Mouse (Mus musculus): Measurements from ENCODE around the gene Ppm1d. TPM values are rescaled to one million over a fixed set of nuclear protein-coding genes. Genes with fewer than 3 reads are reported as not detected.

Ppm1d gene
- total and polyA plus RNA-seq, 2 experiments from 2014 or later = 8.2 to 18.4 TPM

DNA sequence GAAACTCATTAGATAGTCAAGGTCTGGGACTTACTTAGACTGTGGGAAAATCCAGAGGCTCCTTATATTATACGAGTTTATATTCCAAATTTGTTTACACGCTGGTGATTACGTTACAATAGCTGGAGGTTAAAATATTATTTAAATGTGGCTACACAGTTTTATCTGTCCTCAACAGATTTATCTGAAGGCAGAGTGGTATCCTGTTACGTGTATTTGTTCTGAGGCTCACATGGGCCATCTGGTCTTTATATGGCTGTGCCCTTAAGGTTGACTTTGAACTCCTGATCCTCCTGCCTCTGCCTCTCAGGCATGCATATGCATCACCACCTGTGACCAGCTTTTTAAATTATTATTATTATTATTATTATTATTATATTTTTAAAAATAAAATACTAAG, 42.8 kb downstream of the Ppm1d start:
- no peaks in the 10 kb centered on the region for H3K4me1 ChIP-seq (ENCODE audit: control insufficient read depth, insufficient read depth)
- H3K36me3 ChIP-seq (replicated peaks; ENCODE audit: control insufficient read depth, insufficient read depth, low read length) = peaks cover under 1% of the 10 kb centered on the region; the same call in 1 of the 2 replicates
- 68% methylated on average over 4 of the region's 4 CpGs for WGBS
- no peak for TF ChIP-seq EP300 (IDR thresholded peaks at IDR 0.05; ENCODE audit: low read depth)
- peak overlapping the region; percentile 77; the same call in 1 of the 2 replicates for H3K27ac ChIP-seq (ENCODE audit: low read depth)
- no peak for DNase-seq (ENCODE audit: low spot score)
- H3K4me2 ChIP-seq (ENCODE audit: low read depth, low read length) = peak overlapping the region; percentile 82
- H3K27me3 ChIP-seq (ENCODE audit: control insufficient read depth, insufficient read depth, low read length) = no peaks in the 10 kb centered on the region
- peak overlapping the region; percentile 73 for H3K4me3 ChIP-seq (ENCODE audit: low read depth, low read length)
- no peak for ATAC-seq (ENCODE audit: insufficient read depth, low read depth)
- peak overlapping the region; percentile 83 for H3K9ac ChIP-seq (replicated peaks; ENCODE audit: low read depth, low read length)
- no peaks in the 10 kb centered on the region for H3K9me3 ChIP-seq (replicated peaks; ENCODE audit: control insufficient read depth, low read length)

DNA sequence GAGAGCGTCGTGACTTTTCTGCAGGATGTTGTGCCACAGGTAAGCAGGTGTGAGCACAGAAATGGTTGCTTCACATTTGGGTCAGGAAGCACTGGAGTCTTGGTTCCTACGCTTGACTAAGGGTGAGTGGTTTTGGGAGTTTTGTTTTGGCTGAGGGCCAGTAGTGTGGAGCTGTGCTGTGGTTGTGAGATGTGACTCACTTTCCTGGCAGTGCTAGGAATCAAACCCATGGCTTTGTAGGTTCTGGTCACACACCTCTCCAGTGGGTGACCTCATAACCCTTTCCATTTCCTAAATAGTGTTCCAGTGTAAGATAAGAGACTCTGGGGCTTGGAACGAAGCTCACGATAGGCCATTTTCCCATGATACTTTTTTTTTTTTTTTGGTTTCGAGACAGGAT, 48.6 kb downstream of the Ppm1d start:
- Histone ChIP-seq H3K9ac (replicated peaks; ENCODE audit: low read depth, low read length) (no peak overlapping the region), H3K4me2 (ENCODE audit: low read depth, low read length) (no peak overlapping the region), H3K4me3 (ENCODE audit: low read depth, low read length) (no peak overlapping the region), H3K27ac (ENCODE audit: low read depth) (no peak overlapping the region), H3K27me3 (ENCODE audit: control insufficient read depth, insufficient read depth, low read length) (no peaks in the 10 kb centered on the region), H3K36me3 (replicated peaks; ENCODE audit: control insufficient read depth, insufficient read depth, low read length) (peaks cover 25% of the 10 kb centered on the region), H3K9me3 (replicated peaks; ENCODE audit: control insufficient read depth, low read length) (no peaks in the 10 kb centered on the region), H3K4me1 (ENCODE audit: control insufficient read depth, insufficient read depth) (no peaks in the 10 kb centered on the region)
- DNase-seq (ENCODE audit: low spot score) (no peak), ATAC-seq (ENCODE audit: insufficient read depth, low read depth) (no peak)
- TF ChIP-seq CTCF (IDR thresholded peaks at IDR 0.05; ENCODE audit: low read depth) (no peak), EP300 (IDR thresholded peaks at IDR 0.05; ENCODE audit: low read depth) (no peak)
- 83% methylated on average over 6 of the region's 6 CpGs for WGBS

DNA sequence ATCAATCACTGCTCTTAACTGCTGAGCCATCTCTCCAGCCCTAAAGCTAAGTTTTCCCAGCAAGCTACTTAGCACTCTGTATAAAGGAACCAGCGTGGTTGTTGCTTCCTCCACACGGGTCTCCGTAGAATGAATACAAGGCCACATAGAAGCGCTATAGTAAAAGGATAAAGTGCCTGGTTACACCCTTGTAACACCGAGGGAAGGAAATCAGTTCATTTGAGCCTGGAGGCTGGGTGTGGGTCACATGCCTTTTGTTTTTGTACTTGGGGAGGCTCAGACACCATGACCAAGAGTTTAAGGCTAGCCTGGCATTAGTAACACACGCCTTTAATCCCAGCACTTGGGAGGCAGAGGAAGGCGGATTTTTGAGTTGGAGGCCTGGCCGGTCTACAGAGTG, 50.6 kb downstream of the Ppm1d start:
- H3K36me3 ChIP-seq (replicated peaks; ENCODE audit: control insufficient read depth, insufficient read depth, low read length) = peaks cover 44% of the 10 kb centered on the region
- H3K27me3 ChIP-seq (ENCODE audit: control insufficient read depth, insufficient read depth, low read length) = no peaks in the 10 kb centered on the region
- WGBS = 79% methylated on average over 8 of the region's 8 CpGs
- H3K4me1 ChIP-seq (ENCODE audit: control insufficient read depth, insufficient read depth) = no peaks in the 10 kb centered on the region
- no peaks in the 10 kb centered on the region for H3K9me3 ChIP-seq (replicated peaks; ENCODE audit: control insufficient read depth, low read length)
- H3K9ac ChIP-seq (replicated peaks; ENCODE audit: low read depth, low read length) = no peak overlapping the region
- no peak overlapping the region for H3K27ac ChIP-seq (ENCODE audit: low read depth)
- no peak overlapping the region for H3K4me3 ChIP-seq (ENCODE audit: low read depth, low read length)
- TF ChIP-seq CTCF (IDR thresholded peaks at IDR 0.05; ENCODE audit: low read depth) (no peak), EP300 (IDR thresholded peaks at IDR 0.05; ENCODE audit: low read depth) (no peak)
- no peak for ATAC-seq (ENCODE audit: insufficient read depth, low read depth)
- DNase-seq (ENCODE audit: low spot score) = no peak
- H3K4me2 ChIP-seq (ENCODE audit: low read depth, low read length) = no peak overlapping the region

DNA sequence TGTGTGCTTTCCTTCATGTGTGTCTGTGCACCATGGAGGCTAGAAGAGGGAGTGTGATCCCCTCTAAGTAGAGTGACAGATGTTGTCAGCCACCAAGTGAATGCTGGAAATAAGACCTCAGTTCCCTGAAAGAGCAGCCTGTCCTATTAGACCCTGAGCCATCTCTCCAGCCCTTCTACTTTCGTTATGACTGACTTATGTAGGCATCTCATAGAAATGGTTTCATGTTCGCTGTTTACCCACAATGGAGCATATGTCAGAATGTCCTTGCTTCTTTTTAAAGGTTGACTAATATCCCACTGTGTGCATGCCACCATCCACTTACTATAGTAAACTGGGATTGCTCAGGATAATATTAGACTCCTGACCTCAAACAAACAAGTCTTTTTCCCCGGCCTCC, 55.1 kb downstream of the Ppm1d start:
- no peak for DNase-seq (ENCODE audit: low spot score)
- Histone ChIP-seq H3K9me3 (replicated peaks; ENCODE audit: control insufficient read depth, low read length) (no peaks in the 10 kb centered on the region), H3K4me3 (ENCODE audit: low read depth, low read length) (no peak overlapping the region), H3K9ac (replicated peaks; ENCODE audit: low read depth, low read length) (no peak overlapping the region), H3K27me3 (ENCODE audit: control insufficient read depth, insufficient read depth, low read length) (no peaks in the 10 kb centered on the region), H3K27ac (ENCODE audit: low read depth) (no peak overlapping the region), H3K4me1 (ENCODE audit: control insufficient read depth, insufficient read depth) (no peaks in the 10 kb centered on the region), H3K36me3 (replicated peaks; ENCODE audit: control insufficient read depth, insufficient read depth, low read length) (peaks cover 44% of the 10 kb centered on the region), H3K4me2 (ENCODE audit: low read depth, low read length) (no peak overlapping the region)
- no peak for ATAC-seq (ENCODE audit: insufficient read depth, low read depth)
- no peak for TF ChIP-seq CTCF (IDR thresholded peaks at IDR 0.05; ENCODE audit: low read depth)
- 86% methylated on average over 3 of the region's 3 CpGs for WGBS

DNA sequence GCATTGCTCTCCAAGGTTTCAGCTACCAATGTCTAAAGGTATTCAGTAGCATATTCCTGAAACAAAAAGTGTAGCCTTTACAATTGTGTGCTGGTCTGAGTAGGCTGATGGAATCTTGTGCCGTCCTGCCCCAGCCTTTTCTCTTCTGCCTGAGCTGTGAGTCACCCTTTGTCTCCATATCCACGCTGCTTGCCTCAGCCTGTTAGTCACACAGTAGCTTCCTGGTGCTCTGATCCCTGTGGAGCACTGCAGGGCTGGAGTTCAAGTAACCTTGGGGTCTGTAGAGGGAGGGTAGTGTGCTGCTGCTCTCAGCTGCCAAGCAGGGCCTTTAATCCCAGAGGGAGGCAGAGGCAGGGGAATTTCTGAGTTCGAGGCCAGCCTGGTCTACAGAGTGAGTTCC, 56.8 kb downstream of the Ppm1d start:
- ATAC-seq (ENCODE audit: insufficient read depth, low read depth) (no peak), DNase-seq (ENCODE audit: low spot score) (no peak)
- Histone ChIP-seq H3K4me1 (ENCODE audit: control insufficient read depth, insufficient read depth) (no peaks in the 10 kb centered on the region), H3K9me3 (replicated peaks; ENCODE audit: control insufficient read depth, low read length) (no peaks in the 10 kb centered on the region), H3K27me3 (ENCODE audit: control insufficient read depth, insufficient read depth, low read length) (no peaks in the 10 kb centered on the region), H3K27ac (ENCODE audit: low read depth) (no peak overlapping the region), H3K4me2 (ENCODE audit: low read depth, low read length) (no peak overlapping the region), H3K36me3 (replicated peaks; ENCODE audit: control insufficient read depth, insufficient read depth, low read length) (peaks cover 51% of the 10 kb centered on the region), H3K4me3 (ENCODE audit: low read depth, low read length) (no peak overlapping the region), H3K9ac (replicated peaks; ENCODE audit: low read depth, low read length) (no peak overlapping the region)
- TF ChIP-seq EP300 (IDR thresholded peaks at IDR 0.05; ENCODE audit: low read depth) = no peak
- no peak for TF ChIP-seq CTCF (IDR thresholded peaks at IDR 0.05; ENCODE audit: low read depth)
- 73% methylated on average over 3 of the region's 3 CpGs for WGBS

DNA sequence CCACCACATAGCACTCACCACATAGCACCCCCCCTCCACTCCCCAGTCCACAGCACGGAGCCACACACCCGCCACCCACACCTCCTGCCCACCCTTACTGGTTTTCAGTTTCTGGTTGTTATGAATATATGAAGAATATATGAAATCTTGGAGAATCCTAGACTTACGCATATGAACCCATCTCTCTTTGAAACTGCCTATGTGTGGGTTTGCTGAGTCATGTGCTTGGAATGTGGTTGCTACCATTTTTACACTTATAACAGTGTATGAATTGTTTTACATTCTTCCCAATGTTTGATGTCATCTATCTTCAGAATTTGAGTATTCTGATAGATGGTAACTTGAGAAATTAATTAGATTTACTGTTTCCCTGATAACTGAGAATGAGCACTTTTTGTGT, 68.0 kb downstream of the Ppm1d start:
- no peak for TF ChIP-seq EP300 (IDR thresholded peaks at IDR 0.05; ENCODE audit: low read depth)
- no peak for TF ChIP-seq CTCF (IDR thresholded peaks at IDR 0.05; ENCODE audit: low read depth)
- Histone ChIP-seq H3K9me3 (replicated peaks; ENCODE audit: control insufficient read depth, low read length) (no peaks in the 10 kb centered on the region), H3K4me1 (ENCODE audit: control insufficient read depth, insufficient read depth) (no peaks in the 10 kb centered on the region), H3K9ac (replicated peaks; ENCODE audit: low read depth, low read length) (no peak overlapping the region), H3K4me2 (ENCODE audit: low read depth, low read length) (no peak overlapping the region), H3K4me3 (ENCODE audit: low read depth, low read length) (no peak overlapping the region), H3K36me3 (replicated peaks; ENCODE audit: control insufficient read depth, insufficient read depth, low read length) (no peaks in the 10 kb centered on the region), H3K27me3 (ENCODE audit: control insufficient read depth, insufficient read depth, low read length) (no peaks in the 10 kb centered on the region), H3K27ac (ENCODE audit: low read depth) (no peak overlapping the region)
- ATAC-seq (ENCODE audit: insufficient read depth, low read depth) (no peak), DNase-seq (ENCODE audit: low spot score) (no peak)
- 85% methylated on average over 3 of the region's 3 CpGs for WGBS

Data from heart, postnatal 0 days (tissue).